11 mouse cellular contexts compared by ENCODE assay signal in the genomic region with DNA sequence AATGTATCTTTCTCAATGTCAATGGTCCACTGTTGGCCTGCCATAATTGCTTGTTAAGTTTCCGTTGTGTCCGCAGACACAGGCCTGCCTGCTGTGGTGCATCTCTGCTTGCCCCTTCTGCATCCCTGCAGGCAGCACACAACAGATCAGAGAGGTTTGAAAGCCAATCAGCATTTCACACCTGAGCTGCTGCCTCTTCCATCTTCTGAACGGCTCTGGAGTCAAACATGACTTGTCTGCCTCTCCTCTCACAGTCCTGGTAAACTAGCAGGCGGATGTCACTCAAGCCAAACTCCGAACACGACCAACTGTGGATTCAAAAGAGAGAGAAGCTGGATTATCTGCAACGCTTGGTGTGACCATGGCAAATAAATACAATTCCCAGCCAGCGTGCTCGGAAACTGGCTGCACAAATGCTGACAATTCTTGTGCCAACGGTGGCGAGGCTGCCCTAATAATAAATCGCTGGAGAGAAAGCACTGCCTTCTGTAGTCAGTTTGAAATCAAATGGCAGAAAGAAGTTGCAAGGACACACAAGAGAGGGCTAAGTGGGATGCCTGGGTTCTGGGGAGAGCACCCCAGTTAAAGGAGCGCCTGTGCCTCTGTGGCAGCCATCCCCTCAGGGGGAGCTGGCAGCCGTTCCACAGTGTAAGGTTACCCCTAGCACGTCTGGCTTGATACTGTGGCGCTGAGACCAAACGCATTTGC. TPM values are rescaled to one million over a fixed set of nuclear protein-coding genes. Genes with fewer than 3 reads are reported as not detected.
A peak's percentile ranks its signal among the peaks of the same experiment; 100 is the strongest.
DNase-seq lines count a peak whose midpoint lies in the region; ATAC-seq and TF ChIP-seq lines count a peak whose summit lies in the region.
"Had no signal": no experiment of that assay in that cellular context is flagged by ENCODE, and none has a peak within 500 bp of the region (broad histone marks: within the 10 kb centered on the region; RNA-seq: fewer than 3 reads in every experiment).

No protein-coding gene starts in this region.

- peaks cover 32% of the 10 kb centered on the region for H3K4me1 ChIP-seq in midbrain, embryonic 12.5 days

- no peaks in the 10 kb centered on the region for H3K36me3 ChIP-seq in midbrain, embryonic 12.5 days
- H3K36me3 ChIP-seq: intestine, embryonic 15.5 days; limb, embryonic 12.5 days had no signal

- peak; percentile 28; the same call in 1 of the 2 replicates for ATAC-seq in midbrain, embryonic 12.5 days (ENCODE audit: low FRiP score, low read depth)

- no peak for TF ChIP-seq CTCF in gastrocnemius, adult 2 months (IDR thresholded peaks at IDR 0.05)

- DNase-seq in kidney, adult 11 months: peak; percentile 30
- no peak for DNase-seq in kidney, postnatal 14 days
- peak; percentile 70 for DNase-seq in cerebellum, adult 8-10 months
- DNase-seq in gastrocnemius, adult 2 months: peak; percentile 67
- no peak for DNase-seq in retina, embryonic 14.5 days (ENCODE audit: low spot score)
- no peak for DNase-seq in frontal cortex, postnatal 25 days (ENCODE audit: low spot score in 2 of 2)
- DNase-seq in left cerebral cortex, postnatal 36 days (ENCODE audit: low spot score in 2 of 2): no peak

- no peaks in the 10 kb centered on the region for H3K27me3 ChIP-seq in midbrain, embryonic 12.5 days
- H3K27me3 ChIP-seq: CH12.LX; intestine, embryonic 15.5 days; limb, embryonic 12.5 days had no signal

- no peak overlapping the region for H3K4me2 ChIP-seq in midbrain, embryonic 12.5 days (replicated peaks)
- H3K4me2 ChIP-seq: limb, embryonic 12.5 days had no signal

- intact Hi-C loops in gastrocnemius, adult 2 months (cut with DNase I): loop anchor here (5.0 kb wide), 1 partner anchor 49 kb away; a partner anchor contains a TSS
- intact Hi-C loops in left cerebral cortex, postnatal 36 days (cut with DNase I): loop anchor here (5.0 kb wide), 1 partner anchor 49 kb away; a partner anchor contains a TSS

- 64% methylated on average over 17 of the region's 17 CpGs for WGBS in midbrain, embryonic 12.5 days

- no peaks in the 10 kb centered on the region for H3K9me3 ChIP-seq in midbrain, embryonic 12.5 days
- H3K9me3 ChIP-seq: intestine, embryonic 15.5 days; limb, embryonic 12.5 days had no signal

- H3K27ac ChIP-seq in gastrocnemius, adult 2 months: peak overlapping the region; percentile 73
- peak overlapping the region; percentile 2; the same call in 1 of the 2 replicates for H3K27ac ChIP-seq in midbrain, embryonic 12.5 days (replicated peaks)
- H3K27ac ChIP-seq: limb, embryonic 12.5 days had no signal

- H3K9ac ChIP-seq in midbrain, embryonic 12.5 days (replicated peaks): no peak overlapping the region
- H3K9ac ChIP-seq: intestine, embryonic 15.5 days; limb, embryonic 12.5 days had no signal

- peak overlapping the region; percentile 36 for H3K4me3 ChIP-seq in gastrocnemius, adult 2 months
- H3K4me3 ChIP-seq in midbrain, embryonic 12.5 days: no peak overlapping the region
- H3K4me3 ChIP-seq: intestine, embryonic 15.5 days; limb, embryonic 12.5 days had no signal

RNA-seq across cellular contexts. Expression of a gene that starts 49.6 kb away (rescaled TPM):
- 1 to 10 TPM; 3.5 to 5.0 TPM for total RNA-seq in gastrocnemius, adult 2 months (2021)
- polyA plus RNA-seq in midbrain, embryonic 12.5 days (2016; fragmentation: Nextera tagmentation; extraction: Ambion mirVana): 7.0 and 7.4 TPM in 2 replicates
- 10 to 100 TPM; 17.7 to 19.7 TPM for total RNA-seq in left cerebral cortex, postnatal 36 days (2021)

Comparison
In these comparisons a context has a peak if more than half of its experiments do, and no peak if none do; other contexts are left out.
1. DNase-seq: peak in kidney, adult 11 months (single experiment), cerebellum, adult 8-10 months (single experiment) and gastrocnemius, adult 2 months (single experiment); none in kidney, postnatal 14 days (single experiment), retina, embryonic 14.5 days (single experiment), frontal cortex, postnatal 25 days (0 of 2) and left cerebral cortex, postnatal 36 days (0 of 2).